8 mouse cellular contexts compared by ENCODE assay signal in genomic region chr9:108508776-108509175, GRCm38 (mm10). TPM values are rescaled to one million over a fixed set of nuclear protein-coding genes. Genes with fewer than 3 reads are reported as not detected.
DNase-seq lines count a peak whose midpoint lies in the region; ATAC-seq and TF ChIP-seq lines count a peak whose summit lies in the region.

No protein-coding gene starts in this region.

- peaks cover 1% of the 10 kb centered on the region; the same call in 1 of the 2 replicates for H3K36me3 ChIP-seq in testis, adult 2 months (ENCODE audit: control insufficient read depth, insufficient read depth, low read length)
- peaks cover 38% of the 10 kb centered on the region for H3K36me3 ChIP-seq in liver, embryonic 14.5 days (replicated peaks; ENCODE audit: control insufficient read depth, insufficient read depth, low read depth)

- H3K9me3 ChIP-seq in liver, embryonic 14.5 days (ENCODE audit: control insufficient read depth, low read length) = no peaks in the 10 kb centered on the region

- no peak for TF ChIP-seq CTCF in testis, adult 2 months (IDR thresholded peaks at IDR 0.05; ENCODE audit: control insufficient read depth, insufficient read depth, insufficient replicate concordance, low read depth, low read length)
- TF ChIP-seq CTCF in liver, embryonic 14.5 days (IDR thresholded peaks at IDR 0.05; ENCODE audit: low read depth) = no peak

- H3K27me3 ChIP-seq in testis, adult 2 months (ENCODE audit: control insufficient read depth, insufficient read depth, low read length) = no peaks in the 10 kb centered on the region
- H3K27me3 ChIP-seq in liver, embryonic 14.5 days (ENCODE audit: control insufficient read depth, insufficient read depth, low read length) = no peaks in the 10 kb centered on the region

- ATAC-seq in liver, embryonic 14.5 days (ENCODE audit: insufficient read depth) = no peak

- 61% methylated on average over 7 of the region's 7 CpGs for WGBS in liver, embryonic 14.5 days (ENCODE audit: insufficient replicate concordance)

- peak; percentile 12; the same call in 1 of the 2 replicates for TF ChIP-seq POLR2A in testis, adult 2 months (IDR thresholded peaks at IDR 0.05; ENCODE audit: control insufficient read depth, low read depth, low read length)

- peak overlapping the region; percentile 92; the same call in 1 of the 2 replicates for H3K27ac ChIP-seq in testis, adult 2 months (ENCODE audit: control insufficient read depth, insufficient read depth, low read depth, low read length)
- H3K27ac ChIP-seq in liver, embryonic 14.5 days = no peak overlapping the region; the same call in 1 of the 2 replicates

- DNase-seq in adrenal gland, adult 2 months = peak; percentile 6
- no peak for DNase-seq in adrenal gland, adult 18-20 months (ENCODE audit: low spot score in 2 of 2)
- DNase-seq in testis, postnatal 14 days (ENCODE audit: low spot score) = no peak
- DNase-seq in liver, embryonic 14.5 days (ENCODE audit: low read depth in 3 of 3, low spot score in 3 of 3) = no peak
- no peak for DNase-seq in urinary bladder, adult 2 months (ENCODE audit: low spot score)
- DNase-seq in right cerebral cortex, adult 2 months (ENCODE audit: low spot score in 2 of 2) = no peak
- DNase-seq in left cerebral cortex, adult 9 months (ENCODE audit: low spot score in 2 of 2) = no peak

- TF ChIP-seq EP300 in liver, embryonic 14.5 days (IDR thresholded peaks at IDR 0.05; ENCODE audit: low read depth) = no peak

- peak overlapping the region; percentile 92 for H3K4me3 ChIP-seq in testis, adult 2 months (ENCODE audit: control insufficient read depth, low read depth, low read length)
- H3K4me3 ChIP-seq in liver, embryonic 14.5 days (ENCODE audit: insufficient read depth in 1 of 2, low read depth in 2 of 2, low read length in 2 of 2) = peak overlapping the region; percentile 73 to 83

- peak overlapping the region; percentile 70 for H3K9ac ChIP-seq in liver, embryonic 14.5 days (replicated peaks)

- peaks cover 6% of the 10 kb centered on the region for H3K4me1 ChIP-seq in testis, adult 2 months (ENCODE audit: control insufficient read depth, insufficient read depth, low read length)
- peaks cover 7 to 12% of the 10 kb centered on the region in 2 experiments; a peak in 3 of 4 replicates for H3K4me1 ChIP-seq in liver, embryonic 14.5 days (replicated peaks; ENCODE audit: control insufficient read depth in 2 of 2, insufficient read depth in 2 of 2, low read length in 1 of 2)

- peak overlapping the region; percentile 98 for H3K4me2 ChIP-seq in liver, embryonic 14.5 days (ENCODE audit: low read depth)

RNA-seq across cellular contexts. Expression of gene Qars, which starts 1.3 kb away (rescaled TPM):
- total RNA-seq in adrenal gland, adult 2 months (2021) = 100 to 1,000 TPM; 186 to 192 TPM
- 173 and 186 TPM in 2 replicates for polyA plus RNA-seq in adrenal gland, adult 2 months (2012; rRNA removed)
- total RNA-seq in adrenal gland, adult 18-20 months (2021) = 100 to 1,000 TPM; 144 to 180 TPM
- 159 and 195 TPM in 2 replicates for polyA plus RNA-seq in testis, adult 2 months (2012; rRNA removed)
- polyA plus RNA-seq in liver, embryonic 14.5 days (2012; rRNA removed) = 88.6 and 184 TPM in 2 replicates
- polyA plus RNA-seq in liver, embryonic 14.5 days (2014; fragmentation: Nextera tagmentation; extraction: Ambion mirVana) = 61.3 and 65.8 TPM in 2 replicates
- polyA plus RNA-seq in urinary bladder, adult 2 months (2012; rRNA removed) = 145 and 162 TPM in 2 replicates

RNA-seq across cellular contexts. Expression of gene Qrich1, which starts 7.8 kb away (rescaled TPM):
- total RNA-seq in adrenal gland, adult 2 months (2021) = 100 to 1,000 TPM; 105 to 126 TPM
- polyA plus RNA-seq in adrenal gland, adult 2 months (2012; rRNA removed) = 119 and 129 TPM in 2 replicates
- total RNA-seq in adrenal gland, adult 18-20 months (2021) = 100 to 1,000 TPM in 1 of 2 experiments, 10 to 100 TPM in 1; 91.5 to 107 TPM
- 196 and 208 TPM in 2 replicates for polyA plus RNA-seq in testis, adult 2 months (2012; rRNA removed)
- 34.0 and 40.6 TPM in 2 replicates for polyA plus RNA-seq in liver, embryonic 14.5 days (2012; rRNA removed)
- polyA plus RNA-seq in liver, embryonic 14.5 days (2014; fragmentation: Nextera tagmentation; extraction: Ambion mirVana) = 39.8 and 46.3 TPM in 2 replicates
- polyA plus RNA-seq in urinary bladder, adult 2 months (2012; rRNA removed) = 81.8 and 89.8 TPM in 2 replicates

RNA-seq across cellular contexts. Expression of gene Usp19, which starts 18.4 kb away (rescaled TPM):
- 100 to 1,000 TPM; 172 to 248 TPM for total RNA-seq in adrenal gland, adult 2 months (2021)
- 221 and 261 TPM in 2 replicates for polyA plus RNA-seq in adrenal gland, adult 2 months (2012; rRNA removed)
- total RNA-seq in adrenal gland, adult 18-20 months (2021) = 100 to 1,000 TPM; 172 to 248 TPM
- polyA plus RNA-seq in testis, adult 2 months (2012; rRNA removed) = 128 and 134 TPM in 2 replicates
- polyA plus RNA-seq in liver, embryonic 14.5 days (2012; rRNA removed) = 33.9 and 36.0 TPM in 2 replicates
- 17.1 and 22.5 TPM in 2 replicates for polyA plus RNA-seq in liver, embryonic 14.5 days (2014; fragmentation: Nextera tagmentation; extraction: Ambion mirVana)
- polyA plus RNA-seq in urinary bladder, adult 2 months (2012; rRNA removed) = 133 and 144 TPM in 2 replicates

RNA-seq across cellular contexts. Expression of gene Lamb2, which starts 29.2 kb away (rescaled TPM):
- total RNA-seq in adrenal gland, adult 2 months (2021) = 100 to 1,000 TPM in 1 of 2 experiments, 10 to 100 TPM in 1; 94.0 to 107 TPM
- 136 and 150 TPM in 2 replicates for polyA plus RNA-seq in adrenal gland, adult 2 months (2012; rRNA removed)
- total RNA-seq in adrenal gland, adult 18-20 months (2021) = 100 to 1,000 TPM; 107 to 134 TPM
- 23.3 and 24.3 TPM in 2 replicates for polyA plus RNA-seq in testis, adult 2 months (2012; rRNA removed)
- polyA plus RNA-seq in liver, embryonic 14.5 days (2012; rRNA removed) = 8.3 and 9.1 TPM in 2 replicates
- polyA plus RNA-seq in liver, embryonic 14.5 days (2014; fragmentation: Nextera tagmentation; extraction: Ambion mirVana) = 4.3 and 5.8 TPM in 2 replicates
- 147 and 181 TPM in 2 replicates for polyA plus RNA-seq in urinary bladder, adult 2 months (2012; rRNA removed)

RNA-seq across cellular contexts. Expression of gene Klhdc8b, which starts 47.4 kb away (rescaled TPM):
- total RNA-seq in adrenal gland, adult 2 months (2021) = 10 to 100 TPM; 19.4 to 24.5 TPM
- 73.1 and 81.9 TPM in 2 replicates for polyA plus RNA-seq in adrenal gland, adult 2 months (2012; rRNA removed)
- total RNA-seq in adrenal gland, adult 18-20 months (2021) = 10 to 100 TPM; 20.4 to 22.3 TPM
- 15.2 and 18.7 TPM in 2 replicates for polyA plus RNA-seq in testis, adult 2 months (2012; rRNA removed)
- polyA plus RNA-seq in liver, embryonic 14.5 days (2012; rRNA removed) = 13.1 and 16.5 TPM in 2 replicates
- 6.9 and 9.5 TPM in 2 replicates for polyA plus RNA-seq in liver, embryonic 14.5 days (2014; fragmentation: Nextera tagmentation; extraction: Ambion mirVana)
- 83.4 and 103 TPM in 2 replicates for polyA plus RNA-seq in urinary bladder, adult 2 months (2012; rRNA removed)
